Mouse (Mus musculus) embryo, embryonic 11 days (tissue): Measurements from ENCODE around the gene Zfp3.

Experiments
- DNase-seq: peaks from one replicate; pipeline ENCODE4 v3.0.0-alpha.2; 2015

Gene Zfp3

GRCm38 (mm10) chr11:70811041-70811440 is 47.0 kb downstream of the Zfp3 start:
- DNase-seq = no peak

- no peak for DNase-seq
Observed at GRCm38 (mm10) chr11:70811471-70812240, 47.6 kb downstream of the Zfp3 start.

- no peak for DNase-seq
Observed at GRCm38 (mm10) chr11:70812365-70812764, 48.4 kb downstream of the Zfp3 start, which contains the start of gene Scimp. TSS of gene Scimp (minus strand) at chr11:70812586.

- DNase-seq = no peak
Observed at GRCm38 (mm10) chr11:70815071-70815470, 51.1 kb downstream of the Zfp3 start.

- peak; percentile 72 for DNase-seq
Observed at GRCm38 (mm10) chr11:70815498-70816078, 51.6 kb downstream of the Zfp3 start.

- no peak for DNase-seq
Observed at GRCm38 (mm10) chr11:70816770-70817169, 52.8 kb downstream of the Zfp3 start.

- DNase-seq = no peak
Observed at GRCm38 (mm10) chr11:70820120-70820519, 56.1 kb downstream of the Zfp3 start.

- peak; percentile 56 for DNase-seq
Observed at GRCm38 (mm10) chr11:70821728-70822591, 58.0 kb downstream of the Zfp3 start.
